Mouse (Mus musculus) spleen, adult 2 months (tissue): ENCODE results near the gene Trpv2.

Experiments used
- CTCF ChIP-seq: fragments of 200-500 bp; IDR thresholded peaks from 2 replicates; pipeline ENCODE4 v1.5.1; 2011; ENCODE audit warnings: mild to moderate bottlenecking, inconsistent platforms; ENCODE audit not compliant: insufficient read depth, insufficient read length, insufficient replicate concordance; ENCODE audit errors: extremely low read depth
- POLR2A ChIP-seq: fragments of 200-500 bp; IDR thresholded peaks from 2 replicates; pipeline ENCODE4 v1.6.1; 2011; ENCODE audit warnings: low read depth, low read length, inconsistent platforms

- no peak for TF ChIP-seq POLR2A
- TF ChIP-seq CTCF, result no peak
These were observed 10.5 kb downstream of the Trpv2 start for GRCm38 (mm10) chr11:62584671-62585206.
